Mouse (Mus musculus): ENCODE measurements around the gene Rnf220.

Gene Rnf220

DNA sequence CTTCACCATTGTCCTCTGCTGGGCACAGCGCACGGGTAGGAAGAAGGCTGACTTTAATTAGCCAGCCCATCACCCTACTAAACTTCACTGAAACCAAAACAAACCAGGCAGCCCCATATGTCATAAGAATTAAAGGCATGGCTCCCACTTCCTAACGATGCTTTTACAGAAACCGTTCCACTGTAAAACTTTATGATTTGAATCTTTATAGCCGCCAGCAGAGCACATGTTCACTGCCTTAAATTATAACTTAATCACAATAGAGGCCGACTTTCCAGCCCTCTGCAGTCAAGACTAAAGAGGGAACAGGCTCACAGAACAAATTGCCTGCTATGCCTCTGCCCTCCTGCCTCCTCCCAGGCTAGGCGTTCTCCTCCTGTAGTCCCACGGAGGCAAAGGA lies 62.5 kb downstream of the Rnf220 start:
- DNase-seq = no peak

DNA sequence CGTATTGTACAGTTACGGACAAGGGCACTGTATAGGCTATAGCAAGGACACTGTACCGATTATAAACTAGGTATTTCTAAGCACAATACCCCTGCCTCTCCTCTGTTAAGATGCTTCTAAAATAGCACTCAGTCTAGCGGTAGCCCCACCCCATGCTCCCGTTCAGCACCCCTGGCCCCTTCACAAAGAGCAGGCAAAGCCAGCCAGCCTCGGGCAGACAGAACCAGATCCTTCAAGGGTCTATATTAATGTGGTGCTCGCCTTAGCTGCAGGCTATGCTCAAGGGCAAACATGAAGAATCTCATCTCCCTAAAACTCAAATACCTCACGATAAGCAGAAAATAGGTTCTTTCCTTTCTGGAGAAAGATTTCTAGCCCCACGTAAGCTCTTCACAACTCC lies 67.2 kb downstream of the Rnf220 start:
- DNase-seq = no peak

DNA sequence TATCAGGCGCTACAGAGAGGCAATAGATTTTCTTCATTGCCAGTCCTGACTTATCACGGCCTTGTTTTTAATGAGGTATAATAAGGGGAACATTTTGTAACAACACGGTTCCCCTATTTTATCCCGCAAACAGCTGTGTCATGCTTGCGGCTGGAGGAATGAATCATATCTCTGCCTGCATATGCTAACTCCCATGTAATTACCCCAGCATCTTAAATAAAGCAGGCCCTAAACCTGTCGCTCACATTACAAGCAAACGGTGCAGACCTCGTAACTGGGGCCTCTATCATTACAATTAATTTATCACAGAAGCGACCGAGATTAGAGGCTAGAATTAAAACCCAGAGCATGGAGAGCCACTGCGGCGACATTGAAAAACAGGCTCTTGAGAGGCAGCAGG lies 69.3 kb downstream of the Rnf220 start:
- DNase-seq = no peak

DNA sequence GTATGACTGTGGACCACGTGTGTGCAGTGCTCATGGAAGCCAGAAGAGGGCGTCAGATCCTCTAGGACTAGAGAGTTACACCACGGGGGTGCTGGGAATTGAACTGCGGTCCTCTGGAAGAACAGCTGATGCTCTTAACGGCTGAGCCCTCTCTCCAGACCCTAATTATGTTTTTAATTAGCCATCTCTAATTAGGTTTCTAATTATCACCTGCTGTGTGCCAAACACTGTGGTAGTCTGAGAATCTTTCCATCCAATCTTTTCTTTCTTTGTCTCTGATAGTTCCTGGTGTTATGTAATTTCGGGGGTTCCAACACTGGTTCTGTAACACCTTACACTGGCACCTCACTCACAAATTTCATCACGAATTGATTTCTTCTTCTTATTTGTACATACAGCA lies 75.8 kb downstream of the Rnf220 start:
- no peak for DNase-seq

DNA sequence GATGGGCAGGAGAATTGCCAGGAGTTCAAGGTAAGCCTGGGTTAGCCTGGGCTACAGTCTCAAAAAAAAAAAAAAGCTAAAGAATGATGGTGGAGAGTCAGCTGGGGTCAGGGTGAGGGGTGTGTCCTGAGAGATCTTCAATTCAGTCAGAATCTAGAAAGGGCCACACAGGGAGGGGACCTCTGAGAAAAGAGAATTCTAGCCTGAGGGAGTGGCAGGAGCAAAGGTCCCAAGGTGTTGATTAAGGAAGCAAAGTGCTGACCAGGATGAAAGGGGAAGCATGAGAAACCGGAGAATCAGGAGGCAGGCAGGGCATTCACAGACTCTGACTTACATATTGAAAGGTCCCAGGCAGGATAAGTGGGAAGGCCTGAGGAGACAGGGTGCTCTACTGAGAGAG lies 80.0 kb downstream of the Rnf220 start:
- no peak for DNase-seq

DNA sequence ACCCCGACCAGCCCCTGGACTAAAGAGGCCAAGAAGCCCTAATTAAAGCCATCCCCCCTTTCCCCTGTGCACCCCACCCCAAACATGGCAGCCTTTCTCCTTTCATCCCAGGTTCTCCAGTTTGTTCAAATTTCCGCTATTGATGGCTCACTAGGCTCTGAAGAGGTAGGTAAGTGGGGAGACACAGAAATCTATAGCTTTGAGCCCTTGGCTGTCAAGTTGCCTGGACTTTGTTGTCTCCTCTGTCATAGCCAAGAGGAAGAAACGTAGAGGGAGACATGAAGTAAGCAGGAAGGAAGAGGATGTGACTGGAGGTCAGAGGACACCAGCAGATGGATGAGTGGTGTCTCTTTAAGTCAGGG lies 86.8 kb downstream of the Rnf220 start:
- no peak for DNase-seq

DNA sequence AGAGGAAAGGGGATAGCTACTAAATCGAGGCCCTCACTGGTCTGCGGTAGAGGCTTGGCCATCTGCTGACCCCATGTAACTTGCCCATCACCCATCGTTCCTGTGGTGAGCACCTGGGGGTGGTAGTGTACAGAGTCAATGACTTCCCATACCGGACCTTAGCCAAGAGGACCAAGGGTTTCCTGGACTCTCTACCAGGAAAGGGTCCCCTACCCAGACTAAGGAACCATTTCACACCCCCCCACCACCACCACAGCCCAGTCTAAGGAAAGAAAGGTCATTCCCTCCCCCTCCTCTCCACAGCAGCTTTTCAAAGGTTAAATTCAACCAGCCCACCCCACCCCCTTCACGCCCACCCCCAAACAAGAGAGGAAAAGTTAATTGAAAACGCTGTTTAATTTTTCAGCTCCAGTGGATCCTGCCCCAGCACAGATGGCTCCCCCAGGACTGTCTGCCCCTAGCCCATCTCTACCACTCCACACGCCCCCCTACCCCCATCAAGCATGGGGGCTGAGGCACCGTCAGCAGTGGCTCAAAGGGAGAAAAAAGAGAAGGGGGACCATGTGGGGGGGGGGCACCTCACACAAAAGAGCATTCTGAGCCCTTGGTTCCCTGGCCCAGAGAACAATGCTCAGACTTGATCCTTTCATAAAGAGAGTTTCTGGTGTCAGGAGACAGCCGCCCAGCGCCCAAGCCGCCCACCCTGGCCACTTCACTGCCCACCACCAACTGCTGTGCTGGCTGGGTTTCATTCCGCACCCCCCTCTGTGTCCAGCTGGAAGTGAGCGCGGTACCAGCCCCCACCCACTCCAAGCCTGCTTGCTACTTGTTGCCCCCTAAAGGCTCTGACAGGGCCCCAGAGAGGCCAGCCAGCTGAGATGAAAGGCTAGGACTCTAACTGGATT lies 87.5 kb downstream of the Rnf220 start:
- peak; percentile 13 for DNase-seq

DNA sequence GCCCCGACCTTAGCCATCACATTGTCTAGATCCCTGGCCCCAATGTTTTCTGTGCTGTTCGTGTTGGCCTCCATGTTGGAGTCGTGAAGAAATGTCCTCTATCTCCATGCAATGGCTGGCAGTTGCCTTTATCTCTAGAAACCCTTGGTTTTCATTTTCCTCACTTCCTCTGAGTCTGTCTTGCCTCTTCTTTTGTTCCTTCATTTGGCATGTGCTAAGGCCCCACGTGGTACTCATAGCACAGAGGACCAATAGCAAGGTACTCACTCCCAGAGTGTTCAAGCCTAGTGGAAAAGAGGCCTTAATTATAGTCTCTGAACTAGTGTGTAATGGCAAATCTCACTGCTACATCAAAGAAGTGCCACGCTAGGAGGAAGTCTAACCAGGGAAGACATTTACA lies 88.9 kb downstream of the Rnf220 start:
- DNase-seq = no peak

DNA sequence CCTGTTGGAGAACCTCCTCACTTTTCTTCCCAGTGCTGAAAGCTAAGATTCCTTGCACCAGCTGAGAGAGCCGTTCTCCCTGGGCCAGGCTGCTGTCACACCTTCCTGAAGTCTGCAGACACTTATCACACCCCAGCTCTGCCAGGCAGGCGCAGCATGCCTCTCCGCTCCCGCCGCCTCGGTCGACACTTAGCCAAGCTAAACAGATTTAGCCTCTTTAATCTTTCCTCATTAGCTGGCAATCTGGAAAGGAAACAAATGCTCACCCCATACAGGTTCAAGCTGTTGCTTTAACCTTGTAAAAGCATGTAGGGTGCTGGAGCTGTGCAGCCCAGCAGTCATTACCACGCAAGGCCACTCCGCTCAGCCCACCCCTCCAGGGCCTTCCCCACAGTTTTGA lies 90.9 kb downstream of the Rnf220 start:
- DNase-seq = peak; percentile 24

DNA sequence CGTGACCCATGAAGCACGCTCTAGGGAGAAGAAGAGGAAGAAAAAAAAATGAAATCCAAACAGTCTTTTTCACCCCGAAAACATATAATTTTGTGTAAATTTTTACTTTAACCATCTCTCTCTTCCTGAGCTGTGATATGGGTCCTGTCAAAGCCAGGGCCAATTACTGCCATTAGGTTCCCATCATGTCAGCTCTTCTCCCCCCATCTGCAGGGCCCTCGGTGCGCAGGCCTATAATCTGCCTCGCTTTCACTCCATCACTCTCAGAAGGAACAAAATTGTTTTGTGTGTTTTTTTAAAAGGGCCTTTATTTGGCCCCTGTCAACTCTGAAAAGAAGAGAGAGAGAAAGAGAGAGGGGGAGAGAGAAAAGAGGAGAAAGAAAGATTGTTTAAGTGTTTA lies 91.6 kb downstream of the Rnf220 start:
- DNase-seq = no peak

DNA sequence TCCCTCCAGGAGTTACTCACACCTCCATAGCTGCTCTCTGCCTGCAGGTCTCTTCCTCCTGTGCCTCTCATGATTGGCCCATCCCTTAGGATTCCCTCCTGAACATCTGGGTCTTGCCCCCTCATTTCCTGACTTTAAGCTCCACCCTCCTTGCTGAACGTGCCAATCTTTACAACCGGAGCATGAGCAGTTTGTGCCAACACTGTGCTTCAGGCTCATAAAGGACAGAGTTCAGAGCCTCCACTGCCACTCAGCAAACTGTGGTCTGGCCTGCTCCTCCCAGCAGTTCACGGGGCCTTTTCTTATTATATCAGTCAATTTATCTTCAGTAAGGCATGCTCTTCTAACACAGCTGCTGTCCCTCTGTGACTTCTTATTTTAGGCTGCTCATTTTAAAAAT lies 93.4 kb downstream of the Rnf220 start:
- DNase-seq = no peak

DNA sequence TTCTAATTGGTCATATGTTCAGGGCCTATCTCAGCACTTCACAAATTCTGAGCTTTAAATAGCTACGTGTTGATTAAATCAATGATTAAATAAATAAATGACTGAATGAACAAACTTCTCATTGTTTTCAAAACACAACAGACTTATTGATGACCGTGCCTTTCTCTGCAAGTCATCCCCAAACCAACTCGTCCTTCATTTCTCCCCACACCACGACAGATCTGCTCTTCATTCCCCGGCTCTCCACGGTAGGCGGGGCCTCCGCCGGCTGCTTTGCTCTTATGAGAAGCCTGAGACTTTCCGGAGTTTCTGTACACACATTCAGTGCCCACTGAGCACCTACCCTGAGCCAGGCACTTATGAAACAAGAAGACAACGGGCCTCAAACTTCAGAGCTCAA lies 99.7 kb downstream of the Rnf220 start:
- DNase-seq = no peak

DNA sequence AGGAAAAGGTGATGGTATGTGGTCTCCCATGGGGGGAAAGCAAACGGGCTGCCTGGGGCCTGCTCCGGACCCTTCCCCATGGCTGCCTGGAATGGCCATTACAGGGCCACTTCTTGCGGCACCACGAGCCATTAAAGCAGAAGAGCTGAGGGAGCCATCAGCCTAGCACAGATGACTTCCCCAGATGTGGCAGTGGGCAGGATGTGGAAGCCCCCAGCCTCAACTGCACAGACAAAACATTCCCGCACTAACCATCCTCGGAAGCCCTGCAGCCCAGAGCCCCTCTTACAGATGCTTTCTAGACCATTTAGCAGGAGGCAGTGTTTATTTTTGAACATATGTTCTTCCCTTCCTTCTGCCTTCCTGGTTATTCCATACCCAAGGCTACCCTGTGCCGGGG lies 103.8 kb downstream of the Rnf220 start:
- DNase-seq = no peak

DNA sequence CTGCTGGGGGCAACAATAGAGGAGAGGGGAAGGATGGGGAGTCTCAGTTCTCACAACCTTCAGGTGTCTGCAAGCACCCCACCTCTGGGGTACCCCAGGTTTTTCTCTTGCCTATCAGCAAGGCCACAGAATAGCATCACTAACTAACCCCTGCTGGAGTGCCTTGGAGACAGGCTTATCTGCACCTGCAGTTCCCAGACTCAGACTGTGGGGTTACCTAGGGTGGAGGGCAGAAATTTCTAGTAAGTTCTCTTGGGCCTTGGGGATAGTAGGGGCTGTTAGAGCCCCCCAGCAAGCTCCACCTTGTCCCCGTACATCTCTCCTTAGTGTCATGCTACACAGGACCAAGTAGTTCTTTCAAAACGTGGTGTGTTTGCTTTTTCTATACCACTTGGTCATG lies 104.5 kb downstream of the Rnf220 start:
- DNase-seq = no peak

DNA sequence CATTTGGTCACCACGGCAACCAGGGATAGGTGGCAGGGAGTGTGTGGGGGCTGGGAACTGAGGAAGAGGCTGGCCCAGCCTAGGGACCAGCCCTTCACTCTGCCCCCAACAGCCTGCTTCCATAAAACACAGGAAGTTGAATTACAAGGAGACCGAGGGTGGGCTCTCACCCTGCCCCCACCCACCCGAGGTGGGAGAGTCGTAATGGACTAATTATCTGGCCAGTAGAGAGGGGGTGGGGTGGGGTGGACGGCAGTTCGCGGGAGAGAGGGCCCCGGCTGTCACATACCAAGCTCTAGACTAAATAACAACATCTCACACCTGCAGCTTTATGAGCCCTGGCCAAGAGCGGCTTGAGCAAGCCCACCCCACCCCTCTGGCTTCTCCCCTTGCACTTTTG lies 104.9 kb downstream of the Rnf220 start:
- DNase-seq = no peak

DNA sequence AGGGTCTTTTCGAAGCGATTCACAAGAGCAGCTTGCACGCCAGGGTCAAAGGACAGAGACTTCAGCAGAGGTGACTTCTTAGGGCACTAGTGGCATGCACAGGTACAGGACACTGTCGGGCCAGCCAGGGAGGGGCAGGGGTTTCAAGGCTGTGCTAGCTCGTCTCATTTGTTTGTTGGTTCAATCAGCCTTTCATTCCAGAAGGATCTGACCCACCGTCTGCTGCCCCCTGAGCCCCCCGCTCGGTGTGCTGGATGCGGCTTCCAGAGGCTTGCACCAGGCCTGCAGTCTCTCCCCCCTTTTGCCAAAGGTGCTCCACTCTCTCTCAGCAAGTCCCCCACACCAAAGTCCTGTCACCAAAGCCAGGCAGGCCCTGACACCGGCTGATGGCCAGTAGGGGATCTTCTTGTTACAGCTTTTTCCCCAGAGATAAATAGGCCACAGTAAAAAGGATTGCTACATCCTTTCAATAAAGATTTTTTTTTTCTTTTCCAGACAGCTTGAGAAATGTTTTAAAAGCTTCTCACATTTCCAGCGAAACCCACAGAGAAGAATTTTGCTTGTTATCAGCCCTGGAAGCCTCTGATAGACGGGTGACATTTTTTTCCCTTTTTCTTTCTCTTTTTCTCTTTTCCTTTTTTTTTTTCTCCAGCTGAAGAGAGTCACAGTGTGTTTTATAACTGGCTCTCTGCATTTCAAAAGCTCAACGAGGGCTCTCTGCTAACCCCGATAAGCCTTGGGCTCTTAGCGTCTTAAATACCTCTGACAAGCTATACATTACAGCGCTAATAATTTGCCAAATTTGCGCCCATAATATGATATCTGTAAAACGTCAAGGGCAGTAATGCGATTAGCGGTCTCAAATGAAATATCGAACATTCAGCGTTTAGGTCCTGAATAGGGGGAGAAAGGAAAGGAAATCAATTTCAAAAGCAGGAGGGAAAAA lies 105.7 kb downstream of the Rnf220 start:
- DNase-seq = no peak

DNA sequence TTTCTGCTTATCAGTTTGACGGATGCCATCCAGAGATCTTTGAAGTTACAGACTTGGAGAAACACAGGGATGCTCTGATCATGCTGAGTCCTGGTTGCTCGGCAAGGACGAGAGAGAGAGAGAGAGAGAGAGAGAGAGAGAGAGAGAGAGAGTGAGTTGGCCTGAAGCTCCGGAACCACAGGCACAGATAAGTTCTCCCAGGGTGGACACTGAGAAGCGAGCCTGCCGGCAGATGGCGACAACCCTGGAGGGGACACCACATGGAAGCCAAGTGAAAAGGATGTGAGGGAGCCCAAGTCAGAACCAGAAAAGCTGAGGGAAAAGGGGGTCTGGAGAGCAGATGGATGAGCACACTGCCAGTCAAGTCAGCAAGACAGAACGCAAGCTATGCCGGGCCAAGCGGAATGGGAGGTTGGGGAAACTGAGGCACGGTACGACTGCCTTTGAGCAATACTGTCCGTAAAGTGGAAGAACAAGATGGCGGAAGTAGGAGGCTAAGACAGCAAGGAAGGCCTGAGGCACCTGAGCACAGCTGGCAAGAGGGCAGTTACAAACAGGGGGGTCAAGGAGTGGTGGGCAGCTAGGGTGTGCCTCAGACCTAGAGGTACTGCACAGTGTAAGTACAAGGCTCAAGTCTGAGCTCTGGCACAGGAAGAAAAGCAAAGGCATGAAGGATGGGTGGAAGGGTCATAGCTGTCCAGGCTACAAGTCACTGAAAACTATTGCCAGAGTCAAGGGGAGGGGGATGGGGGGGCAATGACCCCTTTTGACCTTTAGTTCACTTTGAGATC lies 107.4 kb downstream of the Rnf220 start:
- DNase-seq = no peak

DNA sequence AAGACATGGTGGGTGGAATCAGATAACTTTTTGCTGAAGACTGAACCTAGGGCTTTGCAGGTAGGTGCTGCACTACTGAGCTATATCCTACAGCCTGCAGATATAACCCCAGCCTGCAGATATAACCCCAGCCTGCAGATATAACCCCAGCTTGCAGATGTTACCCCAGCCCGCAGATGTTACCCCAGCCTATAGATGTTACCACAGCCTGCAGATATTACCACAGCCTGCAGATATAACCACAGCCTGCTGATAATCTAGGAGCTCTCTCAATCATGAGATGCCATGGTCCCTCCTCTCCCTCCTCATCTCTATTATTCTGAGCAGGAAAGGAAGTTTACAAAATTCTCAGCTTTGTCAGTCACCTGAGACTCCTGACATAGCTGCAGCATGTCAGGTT lies 111.6 kb downstream of the Rnf220 start:
- no peak for DNase-seq

DNA sequence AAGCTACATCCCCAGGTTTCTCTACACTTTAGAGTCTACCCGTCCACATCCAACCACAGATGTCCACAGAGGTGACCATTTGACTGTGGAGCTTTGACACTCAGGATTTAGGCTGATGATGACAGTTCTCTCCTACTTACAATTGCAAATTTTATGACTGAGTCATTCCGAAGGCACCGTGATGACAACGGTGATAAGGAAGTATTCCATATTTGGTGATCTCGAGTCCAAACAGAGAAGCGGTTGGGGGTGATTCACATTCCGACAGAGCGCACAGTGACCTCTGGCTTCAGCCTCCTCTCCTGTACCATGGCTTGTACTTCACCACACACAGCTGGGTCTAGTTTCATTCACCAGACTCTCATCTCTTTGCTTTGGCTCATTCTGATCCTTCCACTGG lies 115.0 kb downstream of the Rnf220 start:
- no peak for DNase-seq

DNA sequence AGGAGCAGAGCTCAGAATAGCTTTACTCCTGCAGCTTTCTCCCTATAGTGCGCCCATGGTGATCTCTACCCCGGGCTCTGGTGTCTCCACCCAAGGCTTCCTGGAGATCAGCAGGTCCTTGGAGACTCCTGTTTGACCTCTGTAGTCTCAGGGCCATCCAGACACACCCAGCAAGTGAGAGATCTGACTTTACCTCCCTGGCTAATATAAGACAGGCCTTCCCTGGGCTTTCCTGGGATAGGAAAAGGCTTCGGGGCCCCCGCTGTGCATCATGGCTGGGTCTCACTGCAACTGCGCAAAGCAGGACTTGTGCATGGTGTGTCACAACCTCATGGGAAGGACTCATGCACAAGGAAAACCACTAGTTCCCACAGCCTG lies 116.3 kb downstream of the Rnf220 start:
- no peak for DNase-seq

DNA sequence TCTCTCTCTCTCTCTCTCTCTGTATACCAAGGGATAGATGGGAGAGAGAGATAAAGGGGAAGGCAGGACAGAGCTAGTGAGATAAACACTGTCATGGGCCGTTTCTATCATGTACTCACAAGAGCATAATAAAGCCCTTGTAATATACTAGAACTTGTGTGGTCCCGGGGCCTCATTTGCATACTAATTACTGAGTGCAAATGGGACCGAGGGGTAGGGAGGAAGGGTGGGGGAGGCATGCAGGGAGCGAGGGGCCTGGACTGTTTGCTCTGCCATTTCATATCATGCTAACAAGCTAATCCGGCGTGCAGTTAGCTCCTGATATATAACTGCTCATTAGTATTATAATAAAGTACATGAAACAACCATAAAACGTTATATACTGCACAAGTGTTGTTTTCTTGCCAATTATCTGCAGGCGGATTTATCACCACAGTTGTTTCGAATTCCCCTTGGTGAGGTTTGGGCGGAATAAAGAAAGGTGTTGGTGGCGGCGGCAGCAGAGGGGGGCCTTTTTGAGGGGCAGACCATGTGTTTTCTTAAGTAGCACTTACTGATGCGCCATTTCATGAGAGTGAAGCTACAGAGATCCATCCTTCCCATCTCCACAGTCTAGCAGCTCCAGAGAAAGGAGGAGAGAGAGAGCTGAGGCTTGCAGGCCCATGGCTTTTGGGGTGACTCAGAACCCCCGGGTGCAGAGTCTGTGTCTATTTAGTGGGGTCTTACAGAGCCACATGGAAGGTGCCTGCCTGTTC lies 116.9 kb downstream of the Rnf220 start:
- no peak for DNase-seq

DNA sequence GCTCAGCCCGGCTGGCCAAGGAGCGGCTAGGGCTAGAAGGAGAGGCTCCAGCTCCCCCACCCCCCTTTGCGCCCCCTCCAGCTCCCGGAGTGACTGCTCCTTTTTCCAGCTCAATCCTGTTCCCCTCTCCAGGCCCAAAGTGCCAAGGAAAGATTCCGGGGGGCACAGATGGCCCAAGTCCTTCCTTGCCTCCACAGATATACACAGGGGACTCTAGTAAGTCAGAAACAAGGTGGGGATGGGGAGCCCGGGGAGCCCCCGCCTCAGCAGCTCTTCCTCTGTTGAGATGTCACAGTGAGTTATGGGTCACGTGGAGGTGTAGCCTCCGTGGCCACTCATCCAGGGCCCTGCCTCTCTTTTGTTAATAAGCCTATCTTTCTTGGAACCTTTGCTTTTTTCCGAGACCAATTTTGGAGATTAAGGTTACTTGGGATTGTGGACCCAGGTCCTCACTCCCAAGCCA lies 122.7 kb downstream of the Rnf220 start:
- DNase-seq = no peak

Data from cerebellum, adult 11 months (tissue).